Mouse (Mus musculus): ENCODE data around the gene Ptrhd1.

DNA sequence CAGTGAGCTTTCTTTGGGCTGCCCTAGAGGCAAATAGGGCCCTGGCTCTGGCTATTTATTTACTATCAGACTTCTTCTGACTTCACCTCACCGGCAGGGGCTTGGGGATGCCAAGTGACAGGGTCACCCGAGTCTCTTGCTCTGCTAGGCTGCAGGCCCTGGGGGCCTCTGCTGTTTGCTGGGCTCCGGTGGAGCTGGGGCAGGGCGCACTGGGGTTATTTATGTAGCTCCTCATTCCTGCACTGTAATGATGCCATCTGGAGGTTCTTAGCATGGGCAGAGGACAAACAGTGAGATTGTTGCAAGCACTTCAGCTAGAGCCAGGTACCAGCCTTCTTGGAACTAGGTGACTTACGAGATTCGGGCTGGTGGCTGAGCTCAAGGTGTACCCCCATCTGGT, 41.3 kb upstream of the Ptrhd1 start:
- no peak for TF ChIP-seq CTCF (IDR thresholded peaks at IDR 0.05; ENCODE audit: extremely low read depth, insufficient read length, insufficient replicate concordance, low read depth, low read length)
- TF ChIP-seq POLR2A (IDR thresholded peaks at IDR 0.05; ENCODE audit: low read depth, low read length): no peak
